Comparison of ENCODE assay signal across 8 mouse cellular contexts in the genomic region with DNA sequence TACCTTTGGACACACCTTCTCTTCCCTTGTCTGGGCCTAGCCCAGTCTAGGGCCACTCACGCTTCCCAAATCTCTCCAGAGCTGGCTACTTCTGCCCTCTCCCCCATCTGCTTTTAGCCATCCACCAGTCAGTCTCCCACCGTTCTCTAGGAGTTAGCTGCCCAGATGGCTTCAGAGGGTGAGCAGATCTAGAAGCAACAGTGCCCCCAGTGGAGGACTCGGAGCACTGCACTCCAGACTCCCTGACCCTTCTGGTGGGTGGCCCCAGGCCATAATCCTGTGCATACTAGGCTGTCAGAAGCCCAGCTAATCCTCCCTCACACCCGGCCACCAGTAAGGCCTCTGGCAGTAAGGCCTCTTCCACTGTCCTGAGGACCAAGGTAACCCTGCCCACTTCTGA. TPM values are rescaled to one million over a fixed set of nuclear protein-coding genes. Genes with fewer than 3 reads are reported as not detected.
DNase-seq lines count a peak whose midpoint lies in the region; ATAC-seq and TF ChIP-seq lines count a peak whose summit lies in the region.

No protein-coding gene starts in this region.

- no peak for TF ChIP-seq POLR2A in bone marrow macrophage, adult 2 months (IDR thresholded peaks at IDR 0.05; ENCODE audit: borderline replicate concordance, low read depth, low read length)
- no peak for TF ChIP-seq POLR2A in small intestine, adult 2 months (IDR thresholded peaks at IDR 0.05; ENCODE audit: low read depth, low read length)

- no peak for ATAC-seq in heart, embryonic 11.5 days (replicated peaks; ENCODE audit: insufficient number of reproducible peaks, low FRiP score, low TSS enrichment)
- ATAC-seq in embryonic facial prominence, embryonic 14.5 days (ENCODE audit: low read depth) = peak; percentile 58; the same call in 1 of the 2 replicates

- no peak overlapping the region for H3K27ac ChIP-seq in heart, embryonic 11.5 days (ENCODE audit: low read depth, low read length)
- H3K27ac ChIP-seq in bone marrow macrophage, adult 2 months (ENCODE audit: insufficient read depth, low read depth, low read length) = no peak overlapping the region
- H3K27ac ChIP-seq in embryonic facial prominence, embryonic 14.5 days (replicated peaks; ENCODE audit: low read depth, low read length) = no peak overlapping the region
- H3K27ac ChIP-seq in left cerebral cortex, adult 2 months = peak overlapping the region; percentile 19; the same call in 1 of the 2 replicates
- H3K27ac ChIP-seq in small intestine, adult 2 months (ENCODE audit: insufficient read depth, low read depth, low read length) = no peak overlapping the region

- no peak overlapping the region for H3K9ac ChIP-seq in heart, embryonic 11.5 days (ENCODE audit: low read depth, low read length)
- H3K9ac ChIP-seq in embryonic facial prominence, embryonic 14.5 days (ENCODE audit: low read depth, low read length) = no peak overlapping the region

- no peaks in the 10 kb centered on the region for H3K4me1 ChIP-seq in heart, embryonic 11.5 days (ENCODE audit: control insufficient read depth, insufficient read depth, low read length)
- H3K4me1 ChIP-seq in bone marrow macrophage, adult 2 months (ENCODE audit: control insufficient read depth, insufficient read depth, low read length) = peaks cover 8% of the 10 kb centered on the region; the same call in 1 of the 2 replicates
- no peaks in the 10 kb centered on the region for H3K4me1 ChIP-seq in embryonic facial prominence, embryonic 14.5 days (ENCODE audit: control insufficient read depth, insufficient read depth, low read length)
- H3K4me1 ChIP-seq in small intestine, adult 2 months (ENCODE audit: control insufficient read depth, insufficient read depth, insufficient read length, low read length) = no peaks in the 10 kb centered on the region; the same call in 1 of the 2 replicates

- H3K9me3 ChIP-seq in heart, embryonic 11.5 days (replicated peaks; ENCODE audit: control insufficient read depth, low read length) = no peaks in the 10 kb centered on the region
- no peaks in the 10 kb centered on the region for H3K9me3 ChIP-seq in embryonic facial prominence, embryonic 14.5 days (ENCODE audit: control insufficient read depth, low read length)

- intact Hi-C loops in left cerebral cortex, adult 2 months (cut with DNase I) = loop anchor here (2.0 kb wide), 1 partner anchor 42 kb away; no protein-coding TSS in a partner anchor

- no peaks in the 10 kb centered on the region for H3K36me3 ChIP-seq in heart, embryonic 11.5 days (ENCODE audit: control insufficient read depth, insufficient read depth, low read length)
- no peaks in the 10 kb centered on the region for H3K36me3 ChIP-seq in embryonic facial prominence, embryonic 14.5 days (ENCODE audit: control insufficient read depth, insufficient read depth, low read length)
- no peaks in the 10 kb centered on the region; the same call in 1 of the 2 replicates for H3K36me3 ChIP-seq in small intestine, adult 2 months (ENCODE audit: control insufficient read depth, insufficient read depth, low read length)

- H3K4me3 ChIP-seq in heart, embryonic 11.5 days (ENCODE audit: low read depth, low read length) = no peak overlapping the region
- H3K4me3 ChIP-seq in bone marrow macrophage, adult 2 months (ENCODE audit: insufficient read depth, low read length) = no peak overlapping the region
- H3K4me3 ChIP-seq in embryonic facial prominence, embryonic 14.5 days (ENCODE audit: low read depth, low read length) = no peak overlapping the region
- H3K4me3 ChIP-seq in left cerebral cortex, adult 2 months = no peak overlapping the region
- no peak overlapping the region for H3K4me3 ChIP-seq in small intestine, adult 2 months (ENCODE audit: low read depth, low read length)

- peaks cover 28% of the 10 kb centered on the region for H3K27me3 ChIP-seq in heart, embryonic 11.5 days (ENCODE audit: control insufficient read depth, insufficient read depth, low read length)
- no peaks in the 10 kb centered on the region for H3K27me3 ChIP-seq in embryonic facial prominence, embryonic 14.5 days (replicated peaks; ENCODE audit: control insufficient read depth, insufficient read depth, low read length)
- H3K27me3 ChIP-seq in small intestine, adult 2 months (ENCODE audit: control insufficient read depth, insufficient read depth, low read length) = no peaks in the 10 kb centered on the region

- peak; percentile 42 for DNase-seq in heart, adult 8-10 months (ENCODE audit: low spot score)
- DNase-seq in embryonic facial prominence, embryonic 14.5 days (ENCODE audit: low spot score) = peak; percentile 67
- DNase-seq in heart, postnatal 4 days = peak; percentile 79
- peak; percentile 58 to 68 for DNase-seq in left cerebral cortex, adult 2 months (ENCODE audit: extremely low spot score in 1 of 2, low spot score in 2 of 2)
- peak; percentile 83 for DNase-seq in mesoderm, embryonic 11.5 days (ENCODE audit: low read depth, low spot score)

- 6% methylated on average over 4 of the region's 4 CpGs for WGBS in heart, embryonic 11.5 days (ENCODE audit: insufficient replicate concordance)
- 2% methylated on average over 4 of the region's 4 CpGs for WGBS in embryonic facial prominence, embryonic 14.5 days
- 12% methylated on average over 4 of the region's 4 CpGs for WGBS in small intestine, adult 2 months

- TF ChIP-seq CTCF in bone marrow macrophage, adult 2 months (IDR thresholded peaks at IDR 0.05; ENCODE audit: low read depth, low read length) = peak; percentile 69
- peak; percentile 88 for TF ChIP-seq CTCF in left cerebral cortex, adult 2 months (IDR thresholded peaks at IDR 0.05)
- TF ChIP-seq CTCF in small intestine, adult 2 months (IDR thresholded peaks at IDR 0.05; ENCODE audit: extremely low read depth, insufficient read length, insufficient replicate concordance, low read depth, low read length) = peak; percentile 77

- no peak overlapping the region for H3K4me2 ChIP-seq in heart, embryonic 11.5 days
- no peak overlapping the region for H3K4me2 ChIP-seq in embryonic facial prominence, embryonic 14.5 days (ENCODE audit: low read depth, low read length)

RNA-seq across cellular contexts. Expression of gene Plch2, which starts 43.8 kb away (rescaled TPM):
- total RNA-seq in heart, adult 8-10 months (2022) = under 1 TPM in 1 of 4 experiments, not detected in 3; 0.06 TPM
- 0.13 and 0.30 TPM in 2 replicates for polyA plus RNA-seq in heart, embryonic 11.5 days (2014; fragmentation: Nextera tagmentation; extraction: Ambion mirVana)
- not detected in 2 replicates for polyA plus RNA-seq in bone marrow macrophage, adult 2 months (2012; ENCODE audit: insufficient read depth, insufficient read length, missing spikeins)
- polyA plus RNA-seq in embryonic facial prominence, embryonic 14.5 days (2014; fragmentation: Nextera tagmentation; extraction: Ambion mirVana) = 9.8 and 11.2 TPM in 2 replicates
- total RNA-seq in heart, postnatal 4 days (2021) = not detected
- 10 to 100 TPM; 83.4 to 90.2 TPM for total RNA-seq in left cerebral cortex, adult 2 months (2021)
- polyA plus RNA-seq in small intestine, adult 2 months (2012; rRNA removed) = 17.8 and 28.1 TPM in 2 replicates

RNA-seq across cellular contexts. Expression of gene Pank4, which starts 48.9 kb away (rescaled TPM):
- total RNA-seq in heart, adult 8-10 months (2022) = 10 to 100 TPM; 38.6 to 44.1 (median 41.2) TPM
- 40.6 and 45.0 TPM in 2 replicates for polyA plus RNA-seq in heart, embryonic 11.5 days (2014; fragmentation: Nextera tagmentation; extraction: Ambion mirVana)
- polyA plus RNA-seq in bone marrow macrophage, adult 2 months (2012; ENCODE audit: insufficient read depth, insufficient read length, missing spikeins) = 20.2 and 24.1 TPM in 2 replicates
- 34.5 and 38.8 TPM in 2 replicates for polyA plus RNA-seq in embryonic facial prominence, embryonic 14.5 days (2014; fragmentation: Nextera tagmentation; extraction: Ambion mirVana)
- 10 to 100 TPM; 34.9 to 37.5 TPM for total RNA-seq in heart, postnatal 4 days (2021)
- 10 to 100 TPM; 45.1 to 45.5 TPM for total RNA-seq in left cerebral cortex, adult 2 months (2021)
- polyA plus RNA-seq in small intestine, adult 2 months (2012; rRNA removed) = 28.1 and 36.1 TPM in 2 replicates

RNA-seq across cellular contexts. Expression of gene Hes5, which starts 52.1 kb away (rescaled TPM):
- total RNA-seq in heart, adult 8-10 months (2022) = not detected
- polyA plus RNA-seq in heart, embryonic 11.5 days (2014; fragmentation: Nextera tagmentation; extraction: Ambion mirVana) = 0.56 TPM in 1 of 2 replicates, not detected in the other
- not detected in 2 replicates for polyA plus RNA-seq in bone marrow macrophage, adult 2 months (2012; ENCODE audit: insufficient read depth, insufficient read length, missing spikeins)
- 2.1 and 2.8 TPM in 2 replicates for polyA plus RNA-seq in embryonic facial prominence, embryonic 14.5 days (2014; fragmentation: Nextera tagmentation; extraction: Ambion mirVana)
- not detected for total RNA-seq in heart, postnatal 4 days (2021)
- total RNA-seq in left cerebral cortex, adult 2 months (2021) = 10 to 100 TPM; 22.3 to 25.3 TPM
- 0.17 and 0.47 TPM in 2 replicates for polyA plus RNA-seq in small intestine, adult 2 months (2012; rRNA removed)

RNA-seq across cellular contexts. Expression of gene Pex10, which starts 54.0 kb away (rescaled TPM):
- total RNA-seq in heart, adult 8-10 months (2022) = 10 to 100 TPM; 18.5 to 26.0 (median 22.6) TPM
- polyA plus RNA-seq in heart, embryonic 11.5 days (2014; fragmentation: Nextera tagmentation; extraction: Ambion mirVana) = 4.1 and 9.9 TPM in 2 replicates
- polyA plus RNA-seq in bone marrow macrophage, adult 2 months (2012; ENCODE audit: insufficient read depth, insufficient read length, missing spikeins) = 6.1 and 6.5 TPM in 2 replicates
- polyA plus RNA-seq in embryonic facial prominence, embryonic 14.5 days (2014; fragmentation: Nextera tagmentation; extraction: Ambion mirVana) = 5.8 and 7.3 TPM in 2 replicates
- 10 to 100 TPM; 16.6 to 17.1 TPM for total RNA-seq in heart, postnatal 4 days (2021)
- 10 to 100 TPM; 17.4 to 18.3 TPM for total RNA-seq in left cerebral cortex, adult 2 months (2021)
- polyA plus RNA-seq in small intestine, adult 2 months (2012; rRNA removed) = 7.8 and 15.2 TPM in 2 replicates
